Mouse (Mus musculus): ENCODE measurements at regions not wholly inside any gene's neighbourhood (a gene's known extent, or its start where the extent isn't known, plus 50 kb on each side); places are given as distances from the start of the nearest gene placed in this dataset.

- DNase-seq (ENCODE audit: extremely low spot score in 1 of 2, low spot score in 2 of 2): peak; percentile 81 to 85
- Histone ChIP-seq H3K4me3 (no peak overlapping the region), H3K27ac (peak overlapping the region; percentile 76)
- TF ChIP-seq CTCF (IDR thresholded peaks at IDR 0.05): peak; percentile 75
- intact Hi-C loops (cut with DNase I): loop anchor here (2.0 to 10.0 kb wide), 4 partner anchors 180 to 758 kb away; no protein-coding TSS in a partner anchor
Observed at GRCm38 (mm10) chr8:8992461-8993032, 302.2 kb upstream of the Arglu1 start.

GRCm38 (mm10) chr8:8991026-8991425 lies 300.7 kb upstream of the Arglu1 start:
- intact Hi-C loops (cut with DNase I): loop anchor here (5.0 to 10.0 kb wide), 3 partner anchors 181 to 756 kb away; no protein-coding TSS in a partner anchor
- no peak for DNase-seq (ENCODE audit: extremely low spot score in 1 of 2, low spot score in 2 of 2)
- TF ChIP-seq CTCF (IDR thresholded peaks at IDR 0.05): no peak

GRCm38 (mm10) chr8:8986068-8986467 lies 295.7 kb upstream of the Arglu1 start:
- Histone ChIP-seq H3K27ac (no peak overlapping the region), H3K4me3 (no peak overlapping the region)
- DNase-seq (ENCODE audit: extremely low spot score in 1 of 2, low spot score in 2 of 2): no peak
- peak; percentile 10 for TF ChIP-seq CTCF (IDR thresholded peaks at IDR 0.05)
- intact Hi-C loops (cut with DNase I): no loop called here

More at GRCm38 (mm10) chr8:8991026-8991425, 300.7 kb upstream of the Arglu1 start:
- Histone ChIP-seq H3K27ac (no peak overlapping the region), H3K4me3 (no peak overlapping the region)

DNA sequence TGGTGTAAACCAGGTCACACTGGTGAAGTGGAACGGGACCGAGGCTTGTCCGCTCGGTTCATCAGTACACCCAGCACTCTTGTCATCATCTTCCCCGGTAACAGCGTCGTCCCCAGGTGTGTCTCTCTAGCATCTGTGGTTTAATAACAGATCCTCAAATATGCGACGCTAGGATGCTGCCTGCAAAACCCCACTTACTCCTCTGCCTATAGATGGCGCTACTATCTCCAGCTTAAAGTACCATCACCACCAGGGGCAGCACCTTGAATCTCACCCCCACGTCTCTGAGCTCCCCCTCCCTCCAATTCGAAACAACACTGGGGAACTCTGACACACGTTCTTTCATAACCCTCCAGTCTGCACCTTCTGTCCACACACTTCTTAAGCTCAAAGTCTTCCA lies 295.1 kb upstream of the Arglu1 start:
- no peak; the same call in 1 of the 2 replicates for TF ChIP-seq CTCF (IDR thresholded peaks at IDR 0.05)
- intact Hi-C loops (cut with DNase I): no loop called here
- DNase-seq (ENCODE audit: extremely low spot score in 1 of 2, low spot score in 2 of 2): no peak
- Histone ChIP-seq H3K4me3 (no peak overlapping the region), H3K27ac (no peak overlapping the region)

GRCm38 (mm10) chr8:8984829-8985251 lies 294.5 kb upstream of the Arglu1 start:
- intact Hi-C loops (cut with DNase I): no loop called here
- Histone ChIP-seq H3K4me3 (no peak overlapping the region), H3K27ac (no peak overlapping the region)
- DNase-seq (ENCODE audit: extremely low spot score in 1 of 2, low spot score in 2 of 2): no peak
- no peak for TF ChIP-seq CTCF (IDR thresholded peaks at IDR 0.05)

DNA sequence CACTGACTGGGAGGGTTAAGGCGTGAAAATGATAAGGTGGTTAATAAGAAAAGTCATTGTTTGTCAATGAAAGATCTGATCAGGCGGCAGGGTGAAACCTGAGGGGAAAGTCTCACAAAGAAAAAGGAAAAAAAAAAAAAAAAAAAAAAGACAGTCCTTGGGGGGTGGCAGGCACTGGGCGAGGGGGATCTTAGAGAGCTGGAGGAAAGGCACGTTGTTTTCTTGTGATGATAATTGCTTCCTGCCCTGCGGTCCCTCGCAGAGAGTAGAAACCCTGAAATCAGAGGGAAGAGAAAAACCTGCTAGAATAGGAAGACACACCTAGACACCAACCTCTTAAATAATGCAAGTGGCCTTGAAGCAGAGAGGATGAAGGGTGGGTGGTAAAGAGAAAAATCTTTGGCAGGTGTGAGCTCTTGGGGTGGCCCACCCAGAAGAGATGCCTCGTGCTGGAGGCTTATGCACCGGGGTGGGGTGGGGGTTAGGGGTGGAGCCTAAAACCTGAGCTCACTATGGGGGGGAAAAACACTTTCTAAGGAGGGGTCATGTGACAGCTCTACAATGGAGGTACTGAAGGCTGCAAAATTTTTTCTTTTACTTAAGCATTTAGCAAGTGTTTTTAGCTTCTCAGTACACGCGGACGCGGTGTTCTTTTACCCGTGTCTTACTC lies 294.0 kb upstream of the Arglu1 start:
- Histone ChIP-seq H3K27ac (no peak overlapping the region), H3K4me3 (no peak overlapping the region)
- DNase-seq (ENCODE audit: extremely low spot score in 1 of 2, low spot score in 2 of 2): no peak
- TF ChIP-seq CTCF (IDR thresholded peaks at IDR 0.05): no peak
- intact Hi-C loops (cut with DNase I): no loop called here

DNA sequence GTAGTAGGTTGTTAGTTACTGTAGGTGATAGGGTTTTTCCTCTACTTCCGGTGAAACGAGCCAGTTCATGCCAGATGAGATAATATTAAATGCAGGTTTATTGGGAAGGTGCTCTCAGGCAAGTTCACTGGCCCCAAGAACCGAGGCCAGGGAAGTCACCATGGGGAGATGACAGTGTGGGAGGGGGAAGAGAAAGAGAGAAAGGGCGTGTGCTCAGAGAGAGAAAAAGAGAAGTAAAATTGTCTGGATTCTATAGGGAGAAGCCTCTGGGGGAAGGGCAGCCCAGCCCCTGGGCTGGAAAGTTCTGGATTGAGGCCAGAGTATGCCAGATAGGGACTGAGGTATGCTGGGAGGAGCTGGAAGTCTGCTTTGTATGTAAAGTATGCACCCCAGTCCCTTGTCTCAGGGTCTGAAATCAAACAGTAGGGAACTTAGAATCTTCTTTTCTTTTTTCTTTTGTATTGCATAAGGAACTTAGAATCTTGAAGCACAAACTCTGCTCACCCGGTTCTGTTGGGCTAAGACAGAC lies 292.9 kb upstream of the Arglu1 start:
- DNase-seq (ENCODE audit: extremely low spot score in 1 of 2, low spot score in 2 of 2): no peak
- intact Hi-C loops (cut with DNase I): no loop called here
- no peak overlapping the region for H3K27ac ChIP-seq
- TF ChIP-seq CTCF (IDR thresholded peaks at IDR 0.05): no peak
- H3K4me3 ChIP-seq: no peak overlapping the region

GRCm38 (mm10) chr8:8978969-8979368 lies 288.6 kb upstream of the Arglu1 start:
- TF ChIP-seq CTCF (IDR thresholded peaks at IDR 0.05): no peak
- intact Hi-C loops (cut with DNase I): no loop called here
- Histone ChIP-seq H3K27ac (no peak overlapping the region), H3K4me3 (no peak overlapping the region)
- DNase-seq (ENCODE audit: extremely low spot score in 1 of 2, low spot score in 2 of 2): peak in 1 of 2 experiments; percentile 5

DNA sequence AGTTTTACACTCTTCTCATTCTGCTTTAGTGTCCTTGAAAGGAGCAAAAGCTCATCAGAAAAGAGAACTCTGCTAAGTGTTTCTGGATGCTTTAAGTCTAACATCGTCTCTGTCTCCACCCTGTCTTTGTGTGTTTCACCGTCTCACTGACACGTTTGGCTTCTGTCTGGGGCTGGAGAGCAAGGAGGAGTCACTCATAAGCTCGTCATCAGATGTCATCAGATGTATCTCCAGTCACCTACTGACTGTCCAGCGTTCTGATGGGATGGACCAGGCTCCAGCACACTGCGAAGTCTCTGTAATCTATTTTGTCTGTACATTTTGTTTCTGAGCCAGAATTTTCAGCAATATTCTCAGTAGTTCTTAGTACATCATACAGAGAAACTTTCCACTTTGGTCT lies 283.4 kb upstream of the Arglu1 start:
- DNase-seq (ENCODE audit: extremely low spot score in 1 of 2, low spot score in 2 of 2): peak in 1 of 2 experiments; percentile 8
- no peak overlapping the region for H3K27ac ChIP-seq
- H3K4me3 ChIP-seq: no peak overlapping the region
- no peak for TF ChIP-seq CTCF (IDR thresholded peaks at IDR 0.05)
- intact Hi-C loops (cut with DNase I): no loop called here

DNA sequence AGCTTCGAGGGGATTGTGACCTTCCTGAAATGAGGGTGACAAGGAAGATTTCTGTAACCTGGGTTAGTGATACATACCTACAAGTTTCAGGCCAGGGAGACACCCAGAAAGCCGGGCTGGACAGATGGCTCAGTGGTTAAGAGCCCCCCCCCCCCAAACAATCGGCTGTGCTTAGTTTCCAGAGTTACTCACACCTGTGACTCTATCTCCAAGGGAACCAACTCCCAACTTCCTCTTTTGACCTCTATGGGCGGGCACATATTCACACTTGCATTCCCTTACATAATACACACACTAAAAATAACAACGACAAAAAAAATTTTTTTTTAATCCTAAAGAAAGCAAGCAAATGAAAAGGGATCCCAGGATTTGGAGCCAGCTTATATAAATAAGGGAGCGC lies 283.0 kb upstream of the Arglu1 start:
- intact Hi-C loops (cut with DNase I): no loop called here
- peak in 1 of 2 experiments; percentile 7 for DNase-seq (ENCODE audit: extremely low spot score in 1 of 2, low spot score in 2 of 2)
- Histone ChIP-seq H3K27ac (no peak overlapping the region), H3K4me3 (no peak overlapping the region)
- no peak for TF ChIP-seq CTCF (IDR thresholded peaks at IDR 0.05)

DNA sequence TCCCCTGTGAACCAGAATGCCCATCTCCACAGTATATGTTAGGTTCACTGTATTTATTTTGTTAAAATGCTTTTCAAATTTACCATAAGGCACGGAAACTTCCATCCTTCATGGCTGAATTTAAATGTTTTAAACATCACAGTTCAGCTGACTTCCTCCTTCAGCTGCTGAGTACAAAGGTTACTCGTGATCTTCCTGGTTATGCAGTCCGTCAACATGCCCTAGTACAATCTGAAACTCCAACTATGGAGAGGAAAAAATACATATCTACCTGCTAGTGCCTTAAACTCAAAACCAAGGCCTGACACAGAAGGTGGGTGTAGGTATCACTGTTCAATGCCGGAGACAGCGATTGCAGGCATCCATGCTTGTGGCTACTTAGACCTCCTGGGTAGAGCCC lies 280.5 kb upstream of the Arglu1 start:
- DNase-seq (ENCODE audit: extremely low spot score in 1 of 2, low spot score in 2 of 2): no peak
- intact Hi-C loops (cut with DNase I): no loop called here
- no peak for TF ChIP-seq CTCF (IDR thresholded peaks at IDR 0.05)
- H3K27ac ChIP-seq: peak overlapping the region; percentile 40; the same call in 1 of the 2 replicates
- H3K4me3 ChIP-seq: no peak overlapping the region

DNA sequence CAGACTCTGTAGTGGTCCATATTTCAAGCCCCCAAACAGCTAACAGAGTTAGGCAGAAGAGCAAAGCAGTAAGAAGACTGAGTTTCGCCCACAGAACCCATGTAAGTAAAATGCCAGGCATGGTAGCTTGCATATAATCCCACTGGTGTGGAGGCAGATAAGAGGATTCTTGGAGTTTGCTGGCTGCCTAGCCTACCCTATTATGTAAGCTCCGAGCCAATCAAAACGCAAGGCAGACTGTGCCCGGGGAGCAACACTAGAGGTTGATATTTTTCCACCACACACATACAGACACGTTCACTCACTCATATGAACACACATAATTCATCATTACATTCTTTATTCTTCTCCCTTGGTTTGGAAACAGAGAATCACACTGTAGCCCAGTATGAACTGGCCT lies 280.0 kb upstream of the Arglu1 start:
- H3K27ac ChIP-seq: no peak overlapping the region
- intact Hi-C loops (cut with DNase I): no loop called here
- TF ChIP-seq CTCF (IDR thresholded peaks at IDR 0.05): no peak
- DNase-seq (ENCODE audit: extremely low spot score in 1 of 2, low spot score in 2 of 2): no peak
- H3K4me3 ChIP-seq: no peak overlapping the region

All from left cerebral cortex, adult 2 months (tissue).